Mouse (Mus musculus) neural tube, embryonic 11.5 days (tissue): ENCODE results near the gene Slc27a5. TPM values are rescaled to one million over a fixed set of nuclear protein-coding genes. Genes with fewer than 3 reads are reported as not detected.

Experiments used
- ATAC-seq: fragments of 200-750 bp; cut with Nextera tagmentation; 2 replicates; pipeline ENCODE4 v1.8.0; 2017; ENCODE audit warnings: moderate number of reproducible peaks, mild to moderate bottlenecking, moderate TSS enrichment, moderate library complexity; ENCODE audit not compliant: insufficient read depth, low FRiP score, low TSS enrichment
- DNase-seq: peaks from one replicate; pipeline ENCODE4 v3.0.0-alpha.2; 2015; ENCODE audit warnings: low spot score
- H3K27ac ChIP-seq: fragments of 300-500 bp; sonication (generic); 2 replicates; pipeline ENCODE4 v1.5.1; 2014; ENCODE audit warnings: low read depth, mild to moderate bottlenecking, low read length
- H3K27me3 ChIP-seq: fragments of 300-500 bp; sonication (generic); 2 replicates; pipeline ENCODE4 v1.6.1; 2014; ENCODE audit warnings: mild to moderate bottlenecking, low read length, mixed read lengths; ENCODE audit not compliant: control insufficient read depth, insufficient read depth
- H3K36me3 ChIP-seq: fragments of 300-500 bp; sonication (generic); 2 replicates; pipeline ENCODE4 v1.6.1; 2014; ENCODE audit warnings: mild to moderate bottlenecking, low read length, moderate library complexity, mixed read lengths; ENCODE audit not compliant: control insufficient read depth, insufficient read depth
- H3K4me1 ChIP-seq: fragments of 300-500 bp; sonication (generic); 2 replicates; pipeline ENCODE4 v1.6.1; 2014; ENCODE audit warnings: low read length, mixed read lengths; ENCODE audit not compliant: control insufficient read depth, insufficient read depth
- H3K4me2 ChIP-seq: fragments of 300-500 bp; sonication (generic); 2 replicates; pipeline ENCODE4 v1.6.1; 2014; ENCODE audit warnings: low read depth, mild to moderate bottlenecking, moderate library complexity
- H3K4me3 ChIP-seq: fragments of 300-500 bp; sonication (generic); 2 replicates; pipeline ENCODE4 v1.5.1; 2014; ENCODE audit warnings: low read depth, low read length
- H3K9ac ChIP-seq: fragments of 300-500 bp; sonication (generic); 2 replicates; pipeline ENCODE4 v1.6.1; 2014; ENCODE audit warnings: mild to moderate bottlenecking, low read length
- H3K9me3 ChIP-seq: fragments of 300-500 bp; sonication (generic); 2 replicates; pipeline ENCODE4 v1.6.1; 2016; ENCODE audit warnings: low read length; ENCODE audit not compliant: control insufficient read depth
- WGBS: fragments of 180-500 bp; shearing (Covaris S2); extraction: QIAGEN DNeasy Blood & Tissue Kit; methylation state at CpG from one replicate; pipeline ENCODE4 v1.1.7; 2014; 5-methylcytosine and 5-hydroxymethylcytosine counted together
- polyA plus RNA-seq: library from polyadenylated mRNA; unstranded; fragments of >200 nt; fragmentation: Nextera tagmentation; extraction: Ambion mirVana; gene quantifications from 2 replicates; pipeline ENCODE4 v1.2.1, GENCODE M21; 2014

Slc27a5 gene
- polyA plus RNA-seq, 1 experiment from 2014 or later: not detected

GRCm38 (mm10) chr7:13032541-13032940 lies 34.5 kb upstream of the Slc27a5 start:
- WGBS: 93% methylated on average over 7 of the region's 7 CpGs
- H3K27ac ChIP-seq: no peak overlapping the region
- ATAC-seq (no peak), DNase-seq (no peak)
- 0 out of 2 replicates have a peak overlapping the region, but pooled peaks have one; percentile 8 for H3K4me3 ChIP-seq
- no peak overlapping the region for H3K9ac ChIP-seq
- H3K4me1 ChIP-seq: peaks cover 14% of the 10 kb centered on the region; the same call in 1 of the 2 replicates
- H3K36me3 ChIP-seq: peaks cover 42% of the 10 kb centered on the region
- H3K27me3 ChIP-seq: no peaks in the 10 kb centered on the region
- no peaks in the 10 kb centered on the region for H3K9me3 ChIP-seq
- H3K4me2 ChIP-seq: no peak overlapping the region

DNA sequence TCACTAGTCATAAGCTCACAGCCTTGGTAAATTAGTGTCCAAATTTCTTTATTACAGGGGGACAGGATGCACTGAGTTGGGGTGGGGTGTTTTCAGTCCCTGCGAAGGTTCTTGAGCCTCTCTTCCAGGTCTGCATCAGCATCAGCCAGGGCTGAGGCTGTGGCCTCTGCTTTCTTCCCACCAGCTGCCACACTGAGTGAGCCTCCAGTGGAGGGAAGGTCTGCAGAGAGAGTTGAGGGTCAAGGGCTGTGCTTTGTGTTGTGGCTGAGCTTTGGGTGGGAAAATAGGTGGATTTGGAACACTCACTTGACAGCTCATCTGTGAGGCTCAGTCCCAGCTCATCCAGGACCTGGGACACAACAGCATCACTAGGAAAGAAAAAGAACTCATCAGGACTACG lies 34.0 kb upstream of the Slc27a5 start:
- Histone ChIP-seq H3K27me3 (no peaks in the 10 kb centered on the region), H3K9me3 (no peaks in the 10 kb centered on the region), H3K4me1 (peaks cover 14% of the 10 kb centered on the region; the same call in 1 of the 2 replicates), H3K36me3 (peaks cover 46% of the 10 kb centered on the region), H3K4me2 (no peak overlapping the region), H3K27ac (no peak overlapping the region), H3K9ac (no peak overlapping the region), H3K4me3 (no peak overlapping the region)
- ATAC-seq (no peak), DNase-seq (no peak)
- WGBS: 95% methylated on average over 2 of the region's 2 CpGs

DNA sequence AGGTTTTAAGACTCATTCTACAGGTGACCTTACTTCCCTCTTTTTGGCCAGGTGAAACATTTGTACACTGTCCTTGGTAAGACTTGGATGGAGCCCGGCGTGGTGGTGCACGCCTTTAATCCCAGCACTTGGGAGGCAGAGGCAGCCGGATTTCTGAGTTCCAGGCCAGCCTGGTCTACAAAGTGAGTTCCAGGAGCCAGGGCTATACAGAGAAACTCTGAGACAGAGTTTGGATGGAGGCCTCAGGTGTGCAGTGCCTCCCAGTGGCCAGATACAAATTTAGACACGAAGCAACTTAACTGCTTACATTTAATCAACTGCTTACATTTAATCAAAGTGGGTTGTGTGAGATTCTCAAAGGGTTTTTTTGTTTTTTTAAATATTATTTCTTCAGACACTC lies 33.1 kb upstream of the Slc27a5 start:
- Histone ChIP-seq H3K4me2 (no peak overlapping the region), H3K4me3 (no peak overlapping the region), H3K9me3 (no peaks in the 10 kb centered on the region), H3K4me1 (peaks cover 13% of the 10 kb centered on the region), H3K9ac (no peak overlapping the region), H3K36me3 (peaks cover 47% of the 10 kb centered on the region), H3K27me3 (no peaks in the 10 kb centered on the region), H3K27ac (no peak overlapping the region)
- no peak for DNase-seq
- ATAC-seq: no peak
- WGBS: 76% methylated on average over 5 of the region's 5 CpGs

DNA sequence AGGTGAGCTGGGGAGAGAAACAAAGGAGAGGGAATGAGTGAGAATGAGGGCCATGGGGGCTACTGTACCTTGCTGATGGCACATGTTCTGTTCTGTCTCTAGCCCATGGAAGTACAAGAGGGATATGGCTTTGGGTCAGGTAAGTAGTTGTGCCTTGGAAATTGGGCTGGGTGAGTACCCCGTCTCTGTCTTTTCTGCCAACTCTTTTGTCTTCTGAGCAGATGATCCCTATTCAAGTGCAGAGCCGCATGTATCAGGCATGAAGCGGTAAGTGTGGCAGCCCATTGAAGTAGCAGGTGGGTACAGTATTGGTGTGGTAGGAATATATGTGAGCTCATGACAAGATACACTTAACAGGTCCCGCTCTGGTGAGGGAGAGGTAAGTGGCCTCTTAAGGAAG lies 31.0 kb upstream of the Slc27a5 start:
- Histone ChIP-seq H3K9me3 (no peaks in the 10 kb centered on the region), H3K9ac (no peak overlapping the region), H3K4me2 (no peak overlapping the region), H3K27ac (no peak overlapping the region), H3K27me3 (no peaks in the 10 kb centered on the region), H3K36me3 (peaks cover 47% of the 10 kb centered on the region), H3K4me1 (peaks cover 19% of the 10 kb centered on the region), H3K4me3 (no peak overlapping the region)
- ATAC-seq (no peak), DNase-seq (no peak)
- WGBS: 96% methylated on average over 4 of the region's 4 CpGs

DNA sequence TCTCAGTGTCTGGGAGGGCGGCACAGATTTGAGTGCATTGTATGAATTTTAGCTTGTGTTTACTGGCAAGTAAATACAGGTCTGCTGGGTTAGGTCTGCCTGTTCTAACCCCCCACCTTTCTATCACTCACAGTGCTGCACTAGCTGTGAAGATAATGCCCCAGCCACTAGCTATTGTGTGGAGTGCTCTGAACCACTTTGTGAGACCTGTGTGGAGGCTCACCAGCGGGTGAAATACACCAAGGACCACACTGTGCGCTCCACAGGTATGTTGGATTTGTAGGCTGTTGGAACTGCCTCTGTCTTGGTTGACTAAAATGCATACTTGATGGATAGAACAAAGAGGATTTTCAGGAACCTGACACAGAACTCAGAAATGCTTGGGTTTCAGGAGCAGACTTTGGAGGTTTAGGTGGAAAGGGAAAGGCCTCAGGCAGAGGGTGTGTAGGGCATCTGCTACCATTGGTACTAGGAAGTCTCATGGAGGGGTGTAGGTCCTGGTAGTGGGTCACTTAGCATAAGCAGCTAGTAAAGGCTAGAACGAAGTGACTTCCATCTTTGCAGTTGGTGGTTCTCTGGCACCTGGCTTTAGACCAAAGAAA lies 27.6 kb upstream of the Slc27a5 start:
- H3K27ac ChIP-seq: 0 out of 2 replicates have a peak overlapping the region, but pooled peaks have one; percentile 39
- H3K4me3 ChIP-seq: peak overlapping the region; percentile 95
- peak overlapping the region; percentile 97 for H3K9ac ChIP-seq
- ATAC-seq (no peak), DNase-seq (no peak)
- no peaks in the 10 kb centered on the region for H3K27me3 ChIP-seq
- H3K36me3 ChIP-seq: peaks cover 42% of the 10 kb centered on the region
- H3K4me2 ChIP-seq: peak overlapping the region; percentile 98
- H3K9me3 ChIP-seq: no peaks in the 10 kb centered on the region
- H3K4me1 ChIP-seq: peaks cover 13% of the 10 kb centered on the region
- 34% methylated on average over 4 of the region's 4 CpGs for WGBS

GRCm38 (mm10) chr7:13024805-13025204 lies 26.8 kb upstream of the Slc27a5 start:
- no peaks in the 10 kb centered on the region for H3K9me3 ChIP-seq
- H3K4me1 ChIP-seq: peaks cover 13% of the 10 kb centered on the region
- peak overlapping the region; percentile 95 for H3K4me3 ChIP-seq
- no peaks in the 10 kb centered on the region for H3K27me3 ChIP-seq
- WGBS: under 1% methylated on average over 40 of the region's 44 CpGs
- H3K4me2 ChIP-seq: peak overlapping the region; percentile 98
- DNase-seq (peak; percentile 78), ATAC-seq (peak; percentile 64)
- H3K27ac ChIP-seq: peak overlapping the region; percentile 99
- H3K36me3 ChIP-seq: peaks cover 34% of the 10 kb centered on the region
- peak overlapping the region; percentile 97 for H3K9ac ChIP-seq

DNA sequence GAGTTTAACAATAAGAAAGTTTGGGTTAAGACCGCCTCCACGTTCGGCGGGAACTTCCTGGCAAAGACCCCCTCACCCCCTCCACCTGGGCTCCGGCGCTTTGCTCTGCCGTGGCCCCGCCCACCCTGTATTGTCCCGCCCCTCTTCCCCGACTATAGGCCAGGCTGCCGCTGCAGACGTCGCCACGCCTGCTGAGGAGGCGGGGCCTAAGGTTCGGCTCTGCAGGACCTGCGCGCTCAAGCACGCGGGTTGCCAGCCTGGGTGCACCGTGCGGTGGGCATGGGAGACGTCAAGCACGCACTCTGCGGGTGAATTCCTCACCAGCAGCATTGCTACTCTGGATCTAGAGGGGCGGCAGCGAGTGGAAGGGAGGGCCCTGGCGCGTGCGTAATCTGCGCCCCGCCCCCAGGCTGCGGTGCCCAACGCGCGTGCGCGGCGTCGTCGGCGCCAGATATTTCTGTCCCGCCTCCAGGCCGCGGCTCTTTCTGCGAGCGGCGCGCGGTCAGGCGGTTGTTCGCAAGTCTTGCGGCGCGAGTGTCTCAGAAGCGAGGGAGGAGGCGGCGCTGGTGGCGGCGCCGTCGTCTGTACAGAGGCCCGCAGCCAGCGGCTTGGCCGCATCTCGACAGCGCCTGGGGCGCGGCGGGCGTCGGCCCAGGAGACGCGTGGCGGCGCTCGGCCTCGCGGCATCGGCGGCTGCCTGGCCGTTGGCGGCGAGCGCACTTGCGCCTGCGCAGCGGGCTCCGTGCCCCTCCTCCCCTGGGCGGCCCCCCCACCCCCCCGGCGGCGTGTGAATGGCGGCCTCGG lies 26.1 kb upstream of the Slc27a5 start:
- peak overlapping the region; percentile 98 for H3K4me2 ChIP-seq
- no peaks in the 10 kb centered on the region for H3K9me3 ChIP-seq
- H3K4me3 ChIP-seq: peak overlapping the region; percentile 95
- ATAC-seq: peak; percentile 85
- H3K27me3 ChIP-seq: no peaks in the 10 kb centered on the region
- peak overlapping the region; percentile 99 for H3K27ac ChIP-seq
- peaks cover 27% of the 10 kb centered on the region for H3K36me3 ChIP-seq
- H3K4me1 ChIP-seq: peaks cover 13% of the 10 kb centered on the region
- H3K9ac ChIP-seq: peak overlapping the region; percentile 97
- peak; percentile 97 for DNase-seq
- under 1% methylated on average over 79 of the region's 95 CpGs for whole genome bisulfite sequencing

DNA sequence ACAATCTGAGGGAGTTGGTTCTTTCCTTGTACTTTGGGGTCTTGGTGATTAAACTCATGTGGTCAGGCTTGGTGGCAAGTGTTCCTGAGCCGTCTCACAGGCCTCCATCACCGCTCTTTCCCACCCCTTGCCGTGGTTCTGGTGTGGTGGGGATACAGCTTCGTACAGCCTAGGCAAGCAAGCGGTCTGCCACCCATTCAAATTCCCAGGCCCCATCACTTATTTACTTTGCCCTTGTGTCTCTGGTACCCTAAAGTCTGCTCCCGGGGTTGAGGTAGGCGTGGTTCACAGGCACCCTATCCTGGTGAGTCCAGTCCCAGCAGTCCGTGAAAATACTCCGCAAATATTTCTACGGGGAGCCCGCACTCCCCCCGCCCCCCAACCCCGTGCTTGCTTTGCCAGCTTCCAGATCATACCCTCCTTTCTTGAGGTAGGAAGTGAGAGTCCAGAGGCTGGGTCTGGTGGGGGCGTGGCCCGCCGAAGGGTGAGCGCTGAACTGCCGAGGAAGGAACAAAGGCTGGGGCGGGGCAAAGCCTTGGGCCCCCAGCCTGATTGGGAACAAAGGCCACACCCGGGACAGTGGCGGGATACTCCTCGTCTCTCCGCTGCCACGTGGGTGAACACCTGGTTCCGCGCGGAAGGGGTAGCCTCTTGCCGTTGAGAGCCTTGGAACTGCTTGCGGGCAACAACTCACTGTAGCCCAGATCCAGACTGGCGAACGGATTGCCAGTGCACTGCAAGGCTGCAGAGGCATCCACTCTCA lies 25.0 kb upstream of the Slc27a5 start:
- H3K27me3 ChIP-seq: no peaks in the 10 kb centered on the region
- H3K9me3 ChIP-seq: no peaks in the 10 kb centered on the region
- peak overlapping the region; percentile 97 for H3K9ac ChIP-seq
- H3K4me3 ChIP-seq: peak overlapping the region; percentile 95
- peak overlapping the region; percentile 98 for H3K4me2 ChIP-seq
- peaks cover 16% of the 10 kb centered on the region for H3K36me3 ChIP-seq
- peak; percentile 91 for DNase-seq
- H3K27ac ChIP-seq: peak overlapping the region; percentile 99
- H3K4me1 ChIP-seq: peaks cover 13% of the 10 kb centered on the region
- 3% methylated on average over 31 of the region's 31 CpGs for WGBS
- ATAC-seq: peak; percentile 67
